Mouse (Mus musculus): Measurements from ENCODE around the gene Rfx7.

Gene Rfx7

DNA sequence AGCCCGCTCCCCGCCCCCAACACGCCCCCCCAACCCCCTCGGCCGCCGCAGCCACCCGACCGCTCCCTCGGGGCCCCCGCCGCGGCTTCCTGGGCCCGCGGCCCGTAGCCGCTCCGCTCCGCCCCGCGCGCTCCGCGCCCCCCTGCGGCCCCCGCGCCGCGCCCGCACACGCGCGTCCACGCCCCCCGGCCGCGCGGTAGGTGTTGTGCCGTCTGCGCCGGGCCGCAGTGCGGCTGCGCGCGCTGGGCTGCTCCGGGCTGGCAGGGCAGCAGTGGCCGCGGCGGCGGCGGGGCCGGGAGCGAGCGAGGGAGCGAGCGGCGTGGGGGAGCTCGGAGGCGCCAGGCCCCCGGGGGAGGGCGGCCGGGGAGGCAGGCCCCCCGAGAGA, at the start of gene Rfx7:
Gene Rfx7 (plus strand): TSS at position 245 of the 385 bp plus-strand sequence.
- DNase-seq = peak in 1 of 2 experiments; percentile 61

DNA sequence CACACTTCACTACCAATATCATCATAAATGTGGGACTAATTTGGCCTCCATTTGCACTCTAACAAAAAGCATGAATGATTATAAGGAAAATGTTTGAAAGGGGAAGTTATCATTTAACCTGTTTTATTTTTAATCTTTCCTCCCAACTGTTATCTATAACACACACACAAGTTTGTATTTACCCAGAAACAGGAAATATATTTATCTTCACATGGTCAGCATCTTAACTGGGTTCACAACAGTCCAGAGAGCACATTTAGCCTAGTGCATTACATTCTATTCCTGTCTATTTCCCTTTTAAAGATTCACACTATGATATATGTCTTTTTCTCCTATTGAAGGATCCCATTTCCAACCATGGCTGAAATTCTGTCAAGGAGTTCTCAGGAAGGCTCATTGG, 43.5 kb upstream of the Rfx7 start:
- no peak for DNase-seq

DNA sequence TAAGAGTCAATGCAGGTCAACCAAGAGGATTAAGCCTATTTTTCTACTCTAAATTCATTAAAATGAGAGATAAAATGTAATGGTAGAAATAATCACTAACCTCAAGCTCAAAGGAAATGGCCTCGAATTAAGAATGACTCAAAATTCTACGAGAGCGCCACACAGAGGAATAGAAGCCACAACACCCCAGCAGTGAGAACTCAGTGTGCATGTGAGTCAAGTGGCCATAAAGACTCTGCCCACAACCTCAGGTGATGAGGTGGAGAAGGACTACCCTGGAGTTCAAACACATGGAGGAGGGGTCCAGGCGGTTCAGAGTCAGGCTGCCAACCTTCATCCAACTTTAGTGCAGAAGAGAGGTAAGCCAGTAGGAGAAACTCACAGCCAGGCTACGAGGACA, 42.9 kb upstream of the Rfx7 start:
- DNase-seq = no peak

DNA sequence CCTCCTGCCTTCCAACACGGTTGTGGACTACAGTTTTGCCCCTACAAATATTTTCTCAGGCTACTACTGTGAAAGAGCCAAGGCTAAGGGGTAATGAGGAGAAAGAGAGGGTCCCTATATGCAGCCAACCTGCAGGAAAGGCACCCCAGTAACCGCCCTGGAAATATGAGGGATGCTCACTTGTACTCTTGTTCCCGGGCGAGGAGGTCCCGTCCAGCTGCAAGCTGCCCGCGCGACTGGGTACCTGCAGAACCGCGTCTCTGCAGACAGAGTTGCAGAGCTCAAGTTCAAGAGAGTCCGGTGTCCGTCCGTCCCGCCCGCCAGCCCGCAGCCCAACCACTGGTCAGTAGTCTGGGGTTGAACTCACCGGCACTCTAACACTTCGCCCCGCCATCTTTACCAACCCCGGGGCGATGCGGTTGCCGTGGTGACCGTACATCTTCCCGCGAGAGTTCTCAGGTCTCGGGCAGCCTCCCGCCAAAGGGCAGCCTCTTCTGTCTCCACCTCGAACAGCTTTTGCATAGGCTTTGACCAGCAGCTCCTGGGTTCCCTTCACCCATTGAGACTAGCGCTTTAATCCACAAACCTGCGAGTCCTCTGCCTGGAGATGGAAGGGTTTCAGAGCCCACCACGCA, 40.4 kb upstream of the Rfx7 start:
- peak; percentile 81 to 86 for DNase-seq

DNA sequence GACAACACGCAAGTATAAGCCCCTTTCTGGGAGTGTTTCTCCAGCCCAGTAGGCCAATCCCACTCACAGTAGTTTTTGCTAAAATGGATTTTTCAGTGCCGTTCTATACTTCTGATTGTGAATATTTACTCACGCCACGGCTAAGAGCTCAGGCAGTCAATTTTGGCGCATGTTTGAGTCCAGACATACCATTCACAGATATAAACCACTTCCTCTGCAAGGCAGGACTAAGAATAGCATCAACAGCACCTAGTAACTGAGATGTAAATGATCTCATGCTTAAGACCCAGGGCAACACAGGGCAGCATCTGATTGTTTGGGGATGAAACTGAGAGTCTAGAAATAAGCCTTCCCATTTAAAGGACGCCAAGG, 39.9 kb upstream of the Rfx7 start, which contains the start of gene Tex9:
Gene Tex9 (minus strand): TSS at position 19 of the 372 bp plus-strand sequence.
- no peak for DNase-seq

DNA sequence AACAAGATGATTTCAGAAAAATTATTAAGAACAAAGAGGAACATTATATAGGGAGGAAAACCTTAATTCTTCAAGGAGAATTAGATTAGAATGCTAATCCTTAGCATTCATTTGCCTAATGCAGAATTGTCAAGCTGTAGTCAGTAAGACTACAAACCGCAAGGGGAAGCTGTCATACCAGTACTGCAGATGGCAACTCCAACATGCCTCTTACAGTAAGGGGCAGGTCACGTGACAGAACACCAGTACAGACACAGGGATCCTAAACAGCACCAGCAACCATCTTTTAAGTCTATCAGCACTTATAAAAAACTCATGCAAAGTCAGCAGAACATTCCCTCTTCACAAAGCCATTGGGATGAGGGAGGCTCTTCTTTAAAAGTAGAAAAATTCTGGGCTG, 38.6 kb upstream of the Rfx7 start:
- peak in 1 of 2 experiments; percentile 59 for DNase-seq

DNA sequence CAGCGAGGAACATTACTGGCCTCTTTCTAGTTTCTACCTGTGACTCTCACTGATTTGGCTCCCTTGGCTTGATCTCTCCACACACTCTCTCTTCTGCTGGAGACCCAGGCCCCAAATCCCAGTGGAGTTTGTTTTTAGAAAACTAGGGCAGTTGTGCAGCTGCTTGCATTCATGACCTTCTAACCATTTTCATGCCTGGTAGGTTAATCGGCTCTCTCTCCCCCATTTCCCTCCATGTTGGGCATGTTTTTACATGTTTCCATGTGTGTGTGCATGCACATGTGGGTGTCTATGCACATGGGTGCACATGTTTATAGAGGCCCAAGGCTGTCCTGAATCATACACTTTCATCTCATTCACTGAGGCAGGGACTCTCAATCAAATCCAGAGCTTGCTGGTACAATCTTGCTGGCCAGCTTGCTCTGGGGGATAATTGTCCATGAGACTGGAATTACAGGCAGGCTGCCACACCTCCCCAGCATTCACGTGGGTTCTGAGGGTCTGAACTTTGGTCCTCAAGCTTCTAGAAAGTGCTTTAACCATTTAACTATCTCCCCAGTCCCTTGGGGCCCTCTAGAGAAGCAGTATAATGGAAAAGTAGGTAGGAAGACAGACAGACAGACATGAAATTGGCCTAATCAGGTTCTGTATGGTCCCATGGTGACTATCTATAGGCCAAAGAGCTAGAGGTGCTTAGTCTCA, 37.9 kb upstream of the Rfx7 start:
- no peak for DNase-seq

DNA sequence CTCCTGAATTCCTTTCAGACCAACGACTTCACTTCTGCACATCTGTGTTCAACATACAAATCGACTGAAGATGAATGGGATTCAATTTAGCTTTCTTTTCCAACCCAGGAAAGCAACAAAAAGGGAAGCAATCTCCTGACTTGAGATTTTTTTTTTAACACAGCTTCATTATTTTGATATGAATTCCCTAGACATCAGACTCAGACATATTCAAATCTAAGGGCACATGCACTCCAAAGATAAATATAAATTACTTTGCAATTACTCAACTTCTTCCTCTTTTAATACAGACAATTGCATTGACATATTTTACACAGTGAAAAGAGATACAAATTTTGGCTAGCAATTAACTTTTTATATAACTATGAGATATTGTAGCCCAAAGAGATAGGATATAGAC, 35.3 kb upstream of the Rfx7 start:
- DNase-seq = no peak

DNA sequence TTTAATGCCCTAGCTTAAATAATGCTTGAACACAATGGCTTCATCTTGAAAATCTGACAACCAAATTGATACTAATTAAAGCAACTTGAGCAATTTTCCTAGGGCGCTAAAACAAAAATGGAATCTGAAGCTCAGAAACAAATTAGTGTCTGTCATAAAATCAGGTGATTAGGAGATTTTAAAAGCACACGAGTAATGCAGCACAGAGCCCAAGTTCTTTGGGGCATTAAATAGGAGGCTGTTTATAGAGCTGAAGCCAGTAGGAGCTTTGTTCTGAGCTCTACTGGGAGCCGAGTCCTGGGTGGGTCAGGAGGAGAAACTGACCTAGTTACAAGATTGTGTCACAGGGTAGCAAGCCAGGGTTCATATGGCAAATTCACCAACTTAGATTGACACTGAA, 34.9 kb upstream of the Rfx7 start:
- no peak for DNase-seq

DNA sequence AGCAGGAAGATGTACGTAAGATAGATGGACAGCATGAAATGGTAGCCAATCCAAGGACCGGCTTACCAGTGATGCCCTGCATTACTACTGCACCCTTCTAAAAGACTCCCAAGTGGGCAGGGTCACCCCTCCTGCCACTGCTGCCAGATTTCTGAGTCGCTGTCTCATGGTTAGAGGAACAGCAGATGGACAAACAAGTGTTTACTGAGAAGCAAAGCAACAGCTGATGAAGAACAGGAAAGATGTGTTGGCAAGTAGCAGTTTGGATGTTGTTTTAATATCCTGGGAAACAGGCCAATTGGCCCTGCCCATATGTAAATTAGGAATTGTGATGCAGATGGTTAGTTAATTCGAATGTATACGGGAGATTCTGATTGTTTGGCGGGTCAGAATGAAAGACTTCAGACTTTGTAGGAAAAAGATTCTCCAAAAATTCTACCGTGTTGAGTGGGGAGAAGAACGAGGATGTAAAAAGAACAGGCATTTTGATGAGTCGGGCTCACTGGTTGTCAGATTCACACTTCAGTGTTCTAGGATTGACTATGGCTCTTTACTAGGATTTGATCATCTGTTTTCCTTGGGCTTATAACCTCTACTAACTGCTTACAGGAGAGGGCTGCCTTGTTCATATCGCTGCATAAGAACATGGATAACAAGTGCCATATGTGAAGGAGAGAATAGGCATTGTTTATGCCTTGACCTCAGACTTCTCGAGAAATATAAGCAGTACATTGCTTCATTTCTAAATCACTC, 19.6 kb upstream of the Rfx7 start:
- DNase-seq = no peak

DNA sequence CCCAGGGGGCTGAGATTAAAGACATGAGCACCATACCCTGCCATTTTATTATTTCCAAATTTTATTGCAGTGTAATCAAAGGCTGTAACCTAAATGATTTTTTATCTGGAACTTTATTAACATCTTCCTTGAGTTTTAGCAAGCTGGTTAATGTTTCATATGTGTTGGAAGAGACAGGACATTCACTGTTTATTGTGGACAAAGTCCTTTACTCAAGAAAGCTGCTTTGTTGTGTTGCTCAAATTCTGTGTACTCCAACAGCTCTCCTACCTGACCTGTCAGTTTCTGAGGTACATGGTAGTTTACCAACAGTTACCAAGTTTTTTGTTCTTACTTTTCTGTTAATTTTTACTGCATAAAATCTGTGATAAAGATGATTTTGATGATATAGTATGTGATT, 16.7 kb upstream of the Rfx7 start:
- DNase-seq = no peak

DNA sequence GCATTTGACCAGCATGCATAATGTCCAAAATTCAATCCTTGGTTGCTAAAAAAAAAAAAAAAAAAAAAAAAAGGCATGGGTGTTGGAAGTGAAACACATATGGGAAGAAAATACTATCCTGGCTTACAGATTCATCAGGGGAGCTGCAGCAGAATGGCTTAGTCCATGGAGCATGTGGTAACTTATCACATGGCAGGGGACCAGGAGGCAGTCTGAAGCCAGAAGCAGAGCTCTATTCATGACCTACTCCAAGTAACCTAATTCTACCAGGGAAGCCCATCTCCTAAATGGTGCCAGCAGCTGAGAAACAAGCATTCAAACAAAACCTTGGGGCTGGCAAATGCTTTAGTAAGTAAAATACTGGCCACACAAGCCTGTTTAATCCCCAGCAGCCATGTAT, 12.8 kb upstream of the Rfx7 start:
- no peak for DNase-seq

DNA sequence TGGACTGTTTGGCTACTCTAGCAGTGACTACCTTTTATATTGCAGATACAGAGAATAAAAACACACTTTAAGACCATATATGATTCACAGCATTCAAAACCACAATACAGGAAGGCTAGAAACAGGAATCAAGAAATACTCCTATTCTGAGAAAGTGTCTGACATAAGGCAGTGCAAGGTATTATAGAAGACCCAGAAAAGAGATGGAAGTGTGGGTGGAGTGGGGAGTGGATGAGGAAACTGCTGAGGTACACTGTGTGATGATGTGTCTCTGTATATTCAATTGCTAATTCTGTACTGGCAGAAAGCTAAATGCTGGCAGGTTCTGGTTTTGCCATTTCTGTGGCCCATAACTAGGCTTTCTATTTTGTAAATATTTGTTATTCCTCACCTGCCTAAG, 11.2 kb upstream of the Rfx7 start:
- DNase-seq = no peak

DNA sequence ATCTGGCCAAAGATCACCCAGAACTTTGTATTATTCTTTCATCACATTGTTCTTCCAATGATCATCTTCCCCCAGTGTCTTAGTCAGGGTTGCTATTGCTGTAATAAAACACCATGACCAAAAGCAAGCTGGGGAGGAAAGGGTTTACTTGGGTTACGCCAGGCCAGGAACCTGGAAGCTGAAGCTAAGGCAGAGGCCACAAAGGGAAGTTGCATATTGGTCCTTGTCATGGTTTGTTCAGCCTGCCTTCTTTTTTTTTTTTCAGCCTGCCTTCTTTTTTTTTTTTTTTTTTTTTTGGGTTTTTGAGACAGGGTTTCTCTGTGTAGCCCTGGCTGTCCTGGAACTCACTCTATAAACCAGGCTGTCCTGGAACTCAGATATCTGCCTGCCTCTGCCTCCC, 5.9 kb upstream of the Rfx7 start:
- no peak for DNase-seq

DNA sequence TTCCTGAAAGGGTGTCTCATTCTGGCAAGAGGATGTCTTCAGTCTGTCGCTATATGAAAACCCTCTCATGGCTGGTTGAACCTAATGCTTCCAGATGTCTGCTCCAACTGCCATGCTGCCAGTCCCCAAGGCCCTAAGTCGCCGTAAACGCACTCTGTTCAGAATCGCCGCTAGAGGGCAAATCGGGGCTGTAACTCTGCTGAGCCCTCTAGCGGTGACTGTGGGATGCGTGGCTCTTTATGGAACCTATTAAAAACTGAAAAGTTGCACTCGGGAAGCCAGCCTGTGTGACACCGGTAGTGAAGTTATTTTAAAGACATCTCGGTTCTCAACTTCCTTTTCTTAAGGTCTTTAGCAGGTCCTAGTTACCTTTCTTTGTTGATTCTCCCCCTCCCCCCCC, 1.8 kb upstream of the Rfx7 start:
- DNase-seq = peak; percentile 75 to 77

DNA sequence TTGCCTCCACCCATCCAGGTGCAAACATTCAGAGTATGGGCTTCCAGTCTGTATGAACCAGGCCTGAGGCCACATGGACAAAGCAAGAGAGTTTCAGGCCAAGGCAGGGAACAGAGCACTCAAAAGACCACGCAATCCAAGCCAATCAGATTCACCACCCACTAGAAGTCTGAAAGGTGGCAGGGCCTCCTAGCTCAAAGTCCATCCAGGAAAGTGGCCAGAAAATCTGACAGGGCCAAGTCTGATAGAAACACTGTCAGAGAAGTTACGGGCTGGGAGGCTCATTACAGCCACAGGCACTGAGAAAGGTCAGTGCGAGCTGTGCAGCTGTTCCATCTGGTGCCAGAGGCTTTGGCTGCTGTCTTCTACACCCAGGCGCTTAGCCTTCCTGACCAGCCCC, 1.2 kb upstream of the Rfx7 start:
- DNase-seq = peak; percentile 2 to 19

DNA sequence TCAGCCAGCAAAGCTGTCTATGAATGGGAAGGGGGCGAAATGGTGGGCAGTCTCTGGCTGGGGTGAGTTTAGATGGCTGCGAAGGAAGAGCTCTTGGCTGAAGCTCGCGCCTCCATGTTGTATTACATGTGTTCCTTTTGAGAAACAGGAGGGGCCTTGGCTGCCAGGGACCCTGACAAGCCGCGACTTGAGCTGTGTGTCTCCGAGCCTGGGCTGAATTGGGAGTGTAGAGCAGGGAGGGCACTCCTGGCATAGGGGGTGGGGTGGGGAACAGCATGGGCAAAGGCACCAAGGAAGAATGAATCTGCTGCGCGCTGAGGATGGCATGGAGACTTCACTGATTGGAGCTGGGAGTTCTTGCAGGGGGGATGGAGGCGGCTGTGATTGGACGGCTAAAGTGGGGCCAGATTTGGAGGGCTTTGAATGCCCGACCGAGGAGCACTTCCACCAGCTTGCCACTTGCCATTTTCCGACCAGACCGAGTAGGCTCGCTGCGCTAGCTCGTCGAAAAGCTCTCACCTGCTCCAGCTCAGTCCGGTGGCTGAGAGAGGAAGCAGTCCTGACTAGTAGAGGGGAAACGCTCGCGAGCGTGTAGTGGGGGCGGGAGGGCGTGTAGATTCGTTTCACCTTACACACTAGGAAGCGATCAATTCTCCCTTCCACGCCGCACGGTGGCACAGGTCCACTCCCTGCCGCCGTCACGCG, 597 bp upstream of the Rfx7 start:
- peak; percentile 66 to 74 for DNase-seq

DNA sequence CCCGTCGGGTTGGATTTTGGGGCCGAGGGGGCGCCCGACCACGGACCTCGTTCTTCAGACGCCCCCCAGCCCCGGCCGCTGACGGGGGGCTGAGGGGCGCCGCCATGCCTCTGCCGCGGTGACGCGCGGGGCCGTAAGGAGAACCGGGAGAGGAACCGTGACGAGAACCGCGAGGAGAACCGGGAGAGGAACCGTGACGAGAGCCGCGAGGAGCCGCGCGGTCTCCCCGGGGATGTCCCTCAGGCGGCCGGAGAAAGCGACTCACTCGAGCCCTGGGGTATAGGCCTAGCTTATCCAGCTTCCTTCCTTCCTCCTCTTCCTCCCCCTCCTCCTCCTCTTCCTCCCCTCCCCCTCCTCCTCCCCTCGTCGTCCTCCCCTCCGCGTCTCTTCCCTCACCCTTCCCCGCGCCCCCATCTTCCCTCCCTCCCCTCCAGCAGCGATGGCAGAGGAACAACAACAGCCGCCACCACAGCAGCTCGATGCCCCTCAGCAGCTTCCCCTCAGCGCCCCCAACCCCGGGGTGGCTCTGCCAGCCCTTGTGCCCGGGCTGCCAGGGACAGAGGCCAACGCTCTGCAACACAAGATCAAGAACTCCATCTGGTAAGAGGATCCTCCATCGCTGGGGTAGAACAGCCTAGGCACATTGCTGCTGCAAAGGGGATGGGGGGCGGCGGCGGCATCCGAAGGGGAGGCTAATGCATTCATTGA, 495 bp downstream of the Rfx7 start:
- peak; percentile 63 to 68 for DNase-seq

DNA sequence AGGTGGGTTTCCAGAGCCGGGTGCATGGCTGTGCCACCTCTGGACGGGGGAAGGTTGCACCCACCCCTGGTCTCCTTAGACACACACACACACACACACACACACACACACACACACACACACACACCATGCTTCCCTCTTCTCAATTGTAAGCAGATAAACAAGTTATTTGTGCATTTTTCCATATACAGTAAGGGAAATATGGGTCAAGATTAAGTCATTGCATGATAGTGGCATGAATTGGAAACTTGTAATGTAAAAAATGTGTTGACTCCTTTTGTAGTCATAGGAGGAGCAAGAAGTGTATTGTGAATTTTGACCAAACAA, 1.0 kb downstream of the Rfx7 start:
- DNase-seq = no peak

DNA sequence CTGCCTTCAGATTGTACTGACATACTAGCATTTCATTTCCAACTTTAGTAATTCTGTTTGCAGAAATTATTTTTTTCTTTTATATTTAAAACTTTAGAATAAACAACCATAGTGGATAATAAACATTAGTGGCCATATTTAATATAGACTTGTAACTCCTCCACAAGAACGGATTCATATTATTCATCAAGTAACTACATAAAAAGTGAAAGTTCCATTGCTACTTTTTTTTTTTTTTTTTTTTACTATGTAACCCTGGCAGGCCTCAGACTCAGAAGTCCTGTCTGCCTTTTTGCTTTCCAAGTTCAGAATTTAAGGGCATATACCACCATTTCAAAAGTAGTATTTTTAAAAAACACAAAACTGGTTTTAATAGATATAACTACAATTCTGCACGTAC, 2.9 kb downstream of the Rfx7 start:
- DNase-seq = no peak

DNA sequence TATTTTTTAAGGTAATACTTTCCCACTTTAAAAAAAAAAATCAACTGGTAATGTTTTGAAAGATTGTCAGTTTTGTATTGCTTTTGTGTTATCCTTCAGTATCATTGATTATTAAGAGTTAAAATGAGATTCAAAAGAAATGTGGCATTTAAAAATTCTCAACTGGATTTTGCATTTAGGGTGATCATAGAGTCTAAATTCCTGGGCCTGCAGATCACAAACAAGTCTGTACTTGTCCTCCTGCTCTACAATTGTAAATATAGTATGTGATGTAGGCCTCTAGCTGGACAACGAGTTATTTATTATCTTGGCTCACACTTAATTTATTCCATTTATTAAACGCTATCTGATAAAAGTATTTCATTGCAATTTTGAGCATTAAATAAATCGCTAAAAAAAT, 3.4 kb downstream of the Rfx7 start:
- no peak for DNase-seq

DNA sequence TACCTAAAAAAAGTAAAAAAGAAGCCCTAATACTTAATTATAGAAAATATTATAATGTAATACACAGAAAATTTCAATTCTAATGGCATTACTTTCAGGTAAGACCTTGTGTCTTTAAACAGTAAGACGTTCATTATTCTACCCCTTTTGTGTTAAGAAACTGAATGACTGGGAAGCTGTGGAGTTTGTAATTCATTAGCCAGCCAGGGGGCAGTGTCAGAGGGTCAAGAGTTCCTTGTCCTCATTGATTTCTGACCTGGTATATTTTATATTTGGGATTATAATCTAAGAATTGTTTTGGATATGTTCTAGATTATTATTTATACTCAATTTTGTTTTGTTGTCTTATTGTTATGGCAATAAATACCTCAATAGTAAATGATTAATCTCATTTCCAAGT, 5.0 kb downstream of the Rfx7 start:
- no peak for DNase-seq

DNA sequence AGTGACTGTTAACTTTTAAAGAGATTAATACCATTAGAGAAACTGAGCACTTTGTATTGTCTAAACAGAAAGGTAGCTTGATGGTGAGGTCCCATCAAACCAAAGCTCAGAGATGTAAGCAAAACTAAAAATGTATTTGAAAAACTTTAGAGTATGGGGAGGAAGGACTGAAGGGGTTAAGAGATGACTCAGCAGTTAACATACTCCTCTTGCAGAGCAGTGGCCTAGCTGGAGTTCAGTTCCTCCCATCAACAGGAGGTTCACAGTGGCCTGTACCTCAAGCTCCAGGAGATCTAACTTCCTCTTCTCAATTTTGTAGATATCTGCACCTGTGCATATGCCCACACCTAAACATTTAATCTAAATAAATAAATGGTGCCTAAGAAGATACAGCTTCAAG, 11.6 kb downstream of the Rfx7 start:
- DNase-seq = no peak
